23 mouse cellular contexts compared by ENCODE assay signal in the genomic region with DNA sequence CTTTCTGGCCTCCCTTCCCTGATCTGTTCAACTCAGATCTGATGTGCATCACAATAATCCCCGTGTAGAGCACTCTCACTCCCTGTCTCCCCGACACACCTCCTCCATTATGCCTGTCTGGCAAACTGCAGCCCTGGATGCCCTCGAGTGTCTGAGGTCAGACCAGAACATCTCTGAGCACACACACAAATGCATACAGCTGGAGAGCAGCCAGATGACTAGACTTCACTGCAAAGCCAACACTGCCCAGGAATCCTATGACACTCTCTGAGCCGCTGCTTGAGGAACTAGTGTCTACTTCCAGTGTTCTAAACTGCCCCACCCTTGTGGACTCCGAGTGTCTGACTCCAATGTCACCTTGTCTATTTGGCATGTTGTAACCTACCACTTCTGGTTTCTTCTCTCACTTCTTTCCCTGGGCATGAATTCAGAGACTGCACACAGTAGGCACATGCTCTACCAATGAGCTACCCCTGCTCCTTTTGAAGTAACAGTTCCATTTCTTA.
DNase-seq lines count a peak whose midpoint lies in the region; ATAC-seq and TF ChIP-seq lines count a peak whose summit lies in the region.
"Had no signal": no experiment of that assay in that cellular context is flagged by ENCODE, and none has a peak within 500 bp of the region (broad histone marks: within the 10 kb centered on the region; RNA-seq: fewer than 3 reads in every experiment).

No protein-coding gene starts in this region.

- H3K9me3 ChIP-seq in heart, postnatal 0 days (replicated peaks; ENCODE audit: control insufficient read depth, low read length), result no peaks in the 10 kb centered on the region
- H3K9me3 ChIP-seq in lung, postnatal 0 days (ENCODE audit: low read length), result no peaks in the 10 kb centered on the region
- H3K9me3 ChIP-seq: limb, embryonic 10.5 days; stomach, embryonic 15.5 days had no signal

- peaks cover 33% of the 10 kb centered on the region for H3K4me1 ChIP-seq in heart, postnatal 0 days (ENCODE audit: control insufficient read depth, insufficient read depth)
- peaks cover 15% of the 10 kb centered on the region for H3K4me1 ChIP-seq in lung, postnatal 0 days (ENCODE audit: insufficient read depth, low read depth, low read length)

- no peak overlapping the region for H3K9ac ChIP-seq in heart, postnatal 0 days (replicated peaks; ENCODE audit: low read depth, low read length)
- H3K9ac ChIP-seq in lung, postnatal 0 days (replicated peaks; ENCODE audit: low read depth), result no peak overlapping the region
- H3K9ac ChIP-seq: stomach, embryonic 15.5 days had no signal

- ATAC-seq in heart, postnatal 0 days (ENCODE audit: insufficient read depth, low read depth), result peak; percentile 57
- peak; percentile 22; the same call in 1 of the 2 replicates for ATAC-seq in lung, postnatal 0 days
- peak; percentile 76 for ATAC-seq in megakaryocyte, adult 5-6 weeks (ENCODE audit: poor library complexity, severe bottlenecking)
- ATAC-seq: activated CD4-positive, CD25-positive, alpha-beta regulatory T cell, adult 4 months; CD4-positive, CD25-positive, alpha-beta regulatory T cell, adult 4 months; hindbrain, postnatal 0 days; midbrain, embryonic 16.5 days had no signal

- no peak for TF ChIP-seq EP300 in heart, postnatal 0 days (IDR thresholded peaks at IDR 0.05; ENCODE audit: low read depth)
- TF ChIP-seq EP300 in lung, postnatal 0 days (IDR thresholded peaks at IDR 0.05), result no peak

- peak; percentile 56 for DNase-seq in heart, postnatal 0 days (ENCODE audit: low spot score)
- no peak for DNase-seq in heart, adult 18-20 months
- DNase-seq in lung, postnatal 0 days (ENCODE audit: low spot score), result no peak
- DNase-seq in lung, postnatal 4 days, result no peak
- DNase-seq in NIH3T3 (ENCODE audit: low read depth), result peak; percentile 55
- no peak for DNase-seq in cerebellum, postnatal 4 days (ENCODE audit: low spot score in 2 of 2)
- DNase-seq: adrenal gland, postnatal 25 days; cerebellum, adult 8-10 months; gastrocnemius, adult 2 months; kidney, adult 18-20 months; kidney, postnatal 10 days; right cerebral cortex, postnatal 14 days; thymus, adult 2 months had no signal

- no peak overlapping the region for H3K4me2 ChIP-seq in heart, postnatal 0 days (ENCODE audit: low read depth, low read length)
- H3K4me2 ChIP-seq in lung, postnatal 0 days (replicated peaks; ENCODE audit: low read depth, low read length), result no peak overlapping the region
- H3K4me2 ChIP-seq: heart, embryonic 11.5 days; liver, embryonic 11.5 days; stomach, embryonic 15.5 days had no signal

- no peaks in the 10 kb centered on the region for H3K36me3 ChIP-seq in heart, postnatal 0 days (replicated peaks; ENCODE audit: control insufficient read depth, insufficient read depth, low read length)
- H3K36me3 ChIP-seq in lung, postnatal 0 days (ENCODE audit: insufficient read depth, low read length), result no peaks in the 10 kb centered on the region
- H3K36me3 ChIP-seq: limb, embryonic 10.5 days; stomach, embryonic 15.5 days had no signal

- whole genome bisulfite sequencing in heart, postnatal 0 days, result 21% methylated on average over 5 of the region's 5 CpGs
- 28% methylated on average over 5 of the region's 5 CpGs for WGBS in lung, postnatal 0 days

- no peak overlapping the region for H3K4me3 ChIP-seq in heart, postnatal 0 days (ENCODE audit: low read depth, low read length)
- H3K4me3 ChIP-seq in lung, postnatal 0 days (ENCODE audit: low read depth, low read length), result no peak overlapping the region
- H3K4me3 ChIP-seq: gastrocnemius, adult 2 months; left cerebral cortex, adult 2 months; limb, embryonic 10.5 days; stomach, embryonic 15.5 days had no signal

- no peaks in the 10 kb centered on the region for H3K27me3 ChIP-seq in heart, postnatal 0 days (ENCODE audit: control insufficient read depth, insufficient read depth, low read length)
- H3K27me3 ChIP-seq in lung, postnatal 0 days (replicated peaks; ENCODE audit: insufficient read depth, low read length), result no peaks in the 10 kb centered on the region
- H3K27me3 ChIP-seq: stomach, embryonic 15.5 days had no signal

- H3K27ac ChIP-seq in heart, postnatal 0 days (ENCODE audit: low read depth), result peak overlapping the region; percentile 51
- no peak overlapping the region for H3K27ac ChIP-seq in lung, postnatal 0 days (ENCODE audit: low read length)
- H3K27ac ChIP-seq: gastrocnemius, adult 2 months; hindbrain, postnatal 0 days; left cerebral cortex, adult 2 months; limb, embryonic 10.5 days had no signal

- no peak for TF ChIP-seq CTCF in heart, postnatal 0 days (IDR thresholded peaks at IDR 0.05; ENCODE audit: low read depth)
- no peak for TF ChIP-seq CTCF in lung, postnatal 0 days (IDR thresholded peaks at IDR 0.05)

Comparison
In these comparisons a context has a peak if more than half of its experiments do, and no peak if none do; other contexts are left out.
1. DNase-seq: peak in heart, postnatal 0 days (single experiment) and NIH3T3 (single experiment); none in heart, adult 18-20 months (0 of 2), lung, postnatal 0 days (single experiment), lung, postnatal 4 days (0 of 2) and cerebellum, postnatal 4 days (0 of 2).
2. ATAC-seq: peak in every context shown above with its lines; median percentile 76 in megakaryocyte, adult 5-6 weeks; 57 in heart, postnatal 0 days; 22 in lung, postnatal 0 days.